Mouse (Mus musculus): ENCODE data around the gene Spag9.

DNA sequence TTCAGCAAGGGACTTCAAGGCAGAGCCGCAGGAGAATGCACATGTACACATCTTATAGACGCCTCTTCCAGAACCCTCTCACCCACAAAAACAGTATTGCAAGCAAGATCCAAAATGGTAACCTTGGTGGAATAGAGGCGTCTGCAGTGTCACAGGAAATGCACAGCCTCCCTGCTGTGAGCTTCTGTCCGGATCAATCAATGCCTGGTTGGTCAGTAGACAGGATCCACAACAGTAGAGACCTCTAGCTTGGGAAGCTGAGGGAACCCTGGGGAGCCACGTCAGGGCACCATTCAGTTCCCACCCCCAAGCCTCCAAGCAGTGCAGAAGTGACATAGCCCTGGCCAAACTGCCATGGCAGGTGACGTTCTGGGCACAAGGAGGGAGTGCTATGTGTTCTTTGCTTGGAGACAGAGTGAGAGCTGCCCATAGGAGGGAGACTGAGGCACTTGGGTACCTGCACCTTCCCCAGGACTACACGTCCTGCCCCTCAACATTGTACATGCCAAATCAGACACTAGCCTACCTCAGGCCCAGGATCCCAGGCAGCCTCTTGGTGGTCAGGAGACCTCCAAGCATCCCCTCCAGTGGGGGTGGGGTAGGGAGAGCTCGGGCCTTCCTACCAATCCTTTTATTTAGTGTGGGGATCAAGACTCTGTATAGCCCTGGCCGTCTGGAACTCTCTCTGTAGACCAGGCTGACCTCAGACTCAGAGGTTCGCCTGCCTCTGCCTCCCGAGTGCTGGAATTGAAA is 151.0 kb downstream of the Spag9 start:
- TF ChIP-seq GATA1 (IDR thresholded peaks at IDR 0.05; ENCODE audit: low read length) (no peak), TAL1 (IDR thresholded peaks at IDR 0.05; ENCODE audit: low read length) (no peak)

Data from erythroblast, embryonic 14.5 days (primary cell).